Mouse (Mus musculus) CH12.LX (cell line): ENCODE results near the gene Kif1bp. TPM values are rescaled to one million over a fixed set of nuclear protein-coding genes. Genes with fewer than 3 reads are reported as not detected.
A peak's percentile ranks its signal among the peaks of the same experiment; 100 is the strongest.
"Not testable (repeated sequence)": the region's sequence is repeated elsewhere in the genome, so short reads cannot be mapped to it uniquely, and the experiment has no call there.

ENCODE experiments used
- DNase-seq: peaks from one replicate; pipeline ENCODE4 v3.0.0-alpha.2; 2013; ENCODE audit errors: extremely low read depth
- H3K27ac ChIP-seq: 2 replicates; pipeline ENCODE4 v1.5.1; 2012; ENCODE audit warnings: low read depth, mild to moderate bottlenecking, control low read depth, moderate library complexity; ENCODE audit not compliant: insufficient read depth
- H3K27me3 ChIP-seq: replicated peaks from 2 replicates; pipeline ENCODE3; 2012; ENCODE audit warnings: inconsistent platforms
- H3K36me3 ChIP-seq, 2 experiments: replicated peaks in 1 of 2; 2 replicates each; pipeline versions ENCODE3 to v1.6.1; 2012; ENCODE audit warnings: inconsistent platforms in 1 of 2, low read length in 1 of 2, mild to moderate bottlenecking in 1 of 2, mixed read lengths in 1 of 2, moderate library complexity in 1 of 2; ENCODE audit not compliant: control insufficient read depth in 1 of 2, insufficient read depth in 1 of 2
- H3K4me1 ChIP-seq, 2 experiments: 2 replicates each; pipeline ENCODE4 v1.6.1; 2012; ENCODE audit warnings: inconsistent platforms in 1 of 2, moderate library complexity in 1 of 2; ENCODE audit not compliant: insufficient read depth in 2 of 2, control insufficient read depth in 1 of 2
- H3K4me2 ChIP-seq: 2 replicates; pipeline ENCODE4 v1.6.1; 2012; ENCODE audit warnings: low read depth, mild to moderate bottlenecking, control low read depth; ENCODE audit not compliant: poor library complexity, insufficient read depth, severe bottlenecking
- H3K4me3 ChIP-seq, 3 experiments: fragments of 150-350 bp in 1 of 3; sonication (generic) in 1 of 3; replicated peaks in 1 of 3; 2 replicates each; pipeline versions ENCODE3 to v1.5.1; 2011 to 2012; ENCODE audit warnings: low read depth in 2 of 3, low read length in 2 of 3, mild to moderate bottlenecking in 2 of 3, moderate library complexity in 2 of 3, control low read depth in 1 of 3, improper control_type of control experiment in 1 of 3, inconsistent platforms in 1 of 3, mixed read lengths in 1 of 3; ENCODE audit not compliant: poor library complexity in 1 of 3
- H3K79me2 ChIP-seq: replicated peaks from 2 replicates; pipeline ENCODE4 v1.6.1; 2012; ENCODE audit warnings: mild to moderate bottlenecking, moderate library complexity; ENCODE audit not compliant: control insufficient read depth, poor library complexity, insufficient read depth, severe bottlenecking; ENCODE audit errors: extremely low read depth
- H3K9ac ChIP-seq: 2 replicates; pipeline ENCODE4 v1.6.1; 2012; ENCODE audit warnings: low read depth, mild to moderate bottlenecking, control low read depth, moderate library complexity; ENCODE audit not compliant: insufficient read depth
- H3K9me3 ChIP-seq: replicated peaks from 2 replicates; pipeline ENCODE3; 2012; ENCODE audit warnings: low read length, inconsistent platforms, mixed read lengths
- BHLHE40 ChIP-seq: IDR thresholded peaks from 2 replicates; pipeline ENCODE4 v1.6.1; 2011; ENCODE audit warnings: mild to moderate bottlenecking, low read depth, low read length, improper control_type of control experiment
- CHD1 ChIP-seq: IDR thresholded peaks from 2 replicates; pipeline ENCODE4 v1.6.1; 2012; ENCODE audit warnings: low read depth, low read length, improper control_type of control experiment, inconsistent platforms
- CHD2 ChIP-seq: IDR thresholded peaks from 2 replicates; pipeline ENCODE4 v1.6.1; 2011; ENCODE audit warnings: low read length, improper control_type of control experiment
- CTCF ChIP-seq, 2 experiments: IDR thresholded peaks in 1 of 2; conservative IDR thresholded peaks in 1 of 2; 2 replicates each; pipeline ENCODE4 v1.5.1; 2011 to 2012; ENCODE audit warnings: low read depth in 2 of 2, low read length in 2 of 2, improper control_type of control experiment in 1 of 2, inconsistent platforms in 1 of 2, mild to moderate bottlenecking in 1 of 2, moderate library complexity in 1 of 2
- E2F4 ChIP-seq: IDR thresholded peaks from 2 replicates; pipeline ENCODE4 v1.6.1; 2011; ENCODE audit warnings: low read depth, low read length, improper control_type of control experiment; ENCODE audit not compliant: insufficient replicate concordance
- EP300 ChIP-seq: IDR thresholded peaks from 2 replicates; pipeline ENCODE4 v1.6.1; 2011; ENCODE audit warnings: low read length, improper control_type of control experiment
- HCFC1 ChIP-seq: IDR thresholded peaks from 2 replicates; pipeline ENCODE4 v1.6.1; 2012; ENCODE audit warnings: low read depth, mild to moderate bottlenecking, inconsistent platforms, low read length, improper control_type of control experiment
- JUN ChIP-seq: IDR thresholded peaks from 2 replicates; pipeline ENCODE4 v1.6.1; 2011; ENCODE audit warnings: low read depth, mild to moderate bottlenecking, low read length, improper control_type of control experiment, moderate library complexity; ENCODE audit not compliant: insufficient read depth
- JUND ChIP-seq: conservative IDR thresholded peaks from 2 replicates; pipeline ENCODE4 v1.6.1; 2011; ENCODE audit warnings: low read depth, low read length, improper control_type of control experiment
- MAFK ChIP-seq: IDR thresholded peaks from 2 replicates; pipeline ENCODE4 v1.6.1; 2011; ENCODE audit warnings: low read length, improper control_type of control experiment; ENCODE audit not compliant: insufficient replicate concordance
- MAZ ChIP-seq: IDR thresholded peaks from 2 replicates; pipeline ENCODE4 v1.6.1; 2012; ENCODE audit warnings: low read depth, mild to moderate bottlenecking, inconsistent platforms, low read length, improper control_type of control experiment, moderate library complexity
- MEF2A ChIP-seq: IDR thresholded peaks from 2 replicates; pipeline ENCODE4 v1.6.1; 2014; ENCODE audit warnings: low read depth, mild to moderate bottlenecking, inconsistent platforms, low read length, improper control_type of control experiment, borderline replicate concordance
- MYC ChIP-seq: IDR thresholded peaks from 2 replicates; pipeline ENCODE4 v1.6.1; 2011; ENCODE audit warnings: low read depth, mild to moderate bottlenecking, improper control_type of control experiment, low read length
- NELFE ChIP-seq: IDR thresholded peaks from 2 replicates; pipeline ENCODE4 v1.6.1; 2011; ENCODE audit warnings: low read depth, low read length, improper control_type of control experiment
- PAX5 ChIP-seq: IDR thresholded peaks from 2 replicates; pipeline ENCODE4 v1.6.1; 2012; ENCODE audit warnings: low read length, inconsistent platforms, mixed read lengths
- POLR2A ChIP-seq: IDR thresholded peaks from 2 replicates; pipeline ENCODE4 v1.6.1; 2011; ENCODE audit warnings: low read depth, mild to moderate bottlenecking, improper control_type of control experiment, low read length
- RAD21 ChIP-seq: IDR thresholded peaks from 2 replicates; pipeline ENCODE4 v1.6.1; 2011; ENCODE audit warnings: low read depth, mild to moderate bottlenecking, low read length, improper control_type of control experiment, moderate library complexity
- RCOR1 ChIP-seq: conservative IDR thresholded peaks from 2 replicates; pipeline ENCODE4 v1.6.1; 2012; ENCODE audit warnings: low read depth, mild to moderate bottlenecking, inconsistent platforms, low read length, improper control_type of control experiment
- SIN3A ChIP-seq: IDR thresholded peaks from 2 replicates; pipeline ENCODE4 v1.6.1; 2012; ENCODE audit warnings: low read length, improper control_type of control experiment, inconsistent platforms
- USF1 ChIP-seq: IDR thresholded peaks from 2 replicates; pipeline ENCODE4 v1.6.1; 2014; ENCODE audit warnings: low read depth, mild to moderate bottlenecking, inconsistent platforms, low read length, improper control_type of control experiment
- USF2 ChIP-seq: conservative IDR thresholded peaks from 2 replicates; pipeline ENCODE4 v1.6.1; 2011; ENCODE audit warnings: low read depth, low read length, improper control_type of control experiment
- ZC3H11A ChIP-seq: IDR thresholded peaks from 2 replicates; pipeline ENCODE4 v1.6.1; 2012; ENCODE audit warnings: low read depth, mild to moderate bottlenecking, inconsistent platforms, low read length, improper control_type of control experiment
- ZKSCAN1 ChIP-seq: IDR thresholded peaks from 2 replicates; pipeline ENCODE4 v1.6.1; 2012; ENCODE audit warnings: low read depth, inconsistent platforms, low read length, improper control_type of control experiment, borderline replicate concordance
- ZMIZ1 ChIP-seq: IDR thresholded peaks from 2 replicates; pipeline ENCODE4 v1.6.1; 2012; ENCODE audit warnings: low read depth, mild to moderate bottlenecking, inconsistent platforms, low read length, improper control_type of control experiment
- ZNF384 ChIP-seq: IDR thresholded peaks from 2 replicates; pipeline ENCODE4 v1.6.1; 2012; ENCODE audit warnings: low read depth, low read length, improper control_type of control experiment, inconsistent platforms
- dilution Hi-C: fragments of 300-500 bp; cut with MboI; formaldehyde crosslinking; loops from 2 replicates; pipeline ENCODE4 v1.14.3; 2020; ENCODE audit warnings: low sequenced_read_pairs; ENCODE audit not compliant: extremely low pct_unique_long_range_greater_than_20kb, extremely low pct_ligation_motif_present
- in situ Hi-C: fragments of 300-500 bp; cut with MboI; formaldehyde crosslinking; loops from 3 replicates; pipeline ENCODE4 v1.14.3; 2019; ENCODE audit warnings: low sequenced_read_pairs, low pct_ligation_motif_present, low pct_unique_long_range_greater_than_20kb, mixed read lengths
- polyA plus RNA-seq: library from polyadenylated mRNA; unstranded; fragments of >175 nt; gene quantifications from 2 replicates; pipeline ENCODE4 v1.2.1, GENCODE M21; 2012; ENCODE audit warnings: low read depth; ENCODE audit not compliant: insufficient read length
- total RNA-seq, 2 experiments: library from RNA; depleted of rRNA; stranded (reverse); fragments of 300-350 nt in 1 of 2; fragments of >200 nt in 1 of 2; gene quantifications; 2 replicates each; pipeline ENCODE4 v1.2.3; 2012 to 2014

Kif1bp gene
- total and polyA plus RNA-seq, 3 experiments, result 12.9 to 23.1 (median 15.3) TPM

DNA sequence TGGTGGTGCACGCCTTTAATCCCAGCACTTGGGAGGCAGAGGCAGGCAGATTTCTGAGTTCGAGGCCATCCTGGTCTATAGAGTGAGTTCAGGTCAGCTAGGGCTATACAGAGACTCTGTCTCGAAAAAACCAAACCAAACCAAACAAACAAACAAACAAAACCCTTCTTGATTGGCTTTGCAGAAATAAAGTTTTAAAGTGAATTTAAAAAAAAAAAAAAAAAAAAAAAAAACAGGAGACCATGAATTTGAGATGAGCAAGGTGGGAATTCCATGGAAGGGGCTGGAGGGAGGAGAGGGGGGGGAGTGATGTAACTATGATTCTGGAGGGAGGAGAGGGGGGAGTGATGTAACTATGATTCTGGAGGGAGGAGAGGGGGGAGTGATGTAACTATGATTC, 21.1 kb upstream of the Kif1bp start:
- H3K79me2 ChIP-seq, result peaks cover 74% of the 10 kb centered on the region
- H3K4me2 ChIP-seq, result not testable (repeated sequence)

DNA sequence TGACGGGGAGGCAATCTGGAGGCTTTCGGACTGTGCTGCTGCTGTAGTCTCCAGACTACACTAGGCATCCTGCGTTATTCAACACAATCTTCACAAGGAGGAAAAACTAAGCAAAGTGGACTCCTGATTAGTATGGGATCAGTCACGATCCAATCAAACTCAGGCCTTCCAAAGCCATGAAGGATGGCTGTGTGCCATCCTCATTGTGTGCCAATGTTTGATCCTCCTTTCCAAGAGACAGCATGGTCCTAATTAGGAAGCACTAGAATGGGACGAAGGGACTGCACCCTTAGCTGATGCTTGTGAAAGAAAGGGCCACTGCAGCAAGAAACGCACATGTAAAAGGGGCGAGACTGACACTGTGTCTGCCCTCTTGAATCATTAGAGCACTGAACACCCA, 14.2 kb upstream of the Kif1bp start:
- H3K27ac ChIP-seq, result no peak overlapping the region
- TF ChIP-seq CTCF (conservative IDR thresholded peaks at IDR 0.05 in 1 of 2, IDR thresholded peaks at IDR 0.05 in 1 of 2; ENCODE audit: low read depth in 2 of 2, low read length in 2 of 2) (no peak), USF1 (no peak), EP300 (no peak), RCOR1 (no peak), ZC3H11A (no peak), MEF2A (no peak), E2F4 (no peak), HCFC1 (no peak), MAZ (no peak), JUND (no peak), MAFK (no peak), USF2 (no peak), RAD21 (no peak)
- peaks cover 2 to 21% of the 10 kb centered on the region in 2 experiments for H3K4me1 ChIP-seq
- H3K4me3 ChIP-seq, result no peak overlapping the region
- H3K79me2 ChIP-seq, result peaks cover 56% of the 10 kb centered on the region
- no peak overlapping the region for H3K4me2 ChIP-seq
- no peaks in the 10 kb centered on the region for H3K9me3 ChIP-seq
- H3K9ac ChIP-seq, result no peak overlapping the region
- no peak for DNase-seq
- in situ Hi-C loops, result no loop called here
- H3K27me3 ChIP-seq, result no peaks in the 10 kb centered on the region
- dilution Hi-C loops, result no loop called here
- peaks cover 79 to 96% of the 10 kb centered on the region in 2 experiments for H3K36me3 ChIP-seq

More for the DNA sequence above, 21.1 kb upstream of the Kif1bp start:
- peak overlapping the region in 1 of 3 experiments; percentile 95 for H3K4me3 ChIP-seq
- H3K27ac ChIP-seq, DNase-seq, dilution Hi-C loops, in situ Hi-C loops, H3K9me3 ChIP-seq, H3K27me3 ChIP-seq, H3K9ac ChIP-seq: not testable (repeated sequence)
- TF ChIP-seq ZNF384, result peak; percentile 35; the same call in 1 of the 2 replicates
- H3K36me3 ChIP-seq, result peaks cover 36 to 43% of the 10 kb centered on the region in 2 experiments
- H3K4me1 ChIP-seq, result peaks cover 8 to 39% of the 10 kb centered on the region in 2 experiments

DNA sequence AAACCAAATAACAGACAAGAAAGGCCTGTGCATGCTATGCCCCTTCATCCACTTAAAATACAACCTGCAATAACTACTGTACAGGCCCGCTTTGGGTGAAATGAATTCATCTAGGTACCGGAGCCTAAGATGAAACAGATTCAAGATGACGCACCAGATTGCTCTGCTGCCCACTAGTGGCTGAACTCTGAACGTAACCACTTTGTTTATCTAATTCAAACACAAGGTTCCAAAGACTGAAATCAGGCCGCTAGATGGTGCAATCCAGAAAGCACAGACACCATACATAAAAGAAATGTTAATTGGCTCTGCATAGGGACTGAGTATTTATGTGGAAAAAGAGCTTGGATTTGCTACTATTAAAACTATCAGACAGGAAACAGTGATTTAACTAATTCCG, 11.9 kb upstream of the Kif1bp start:
- Histone ChIP-seq H3K27me3 (no peaks in the 10 kb centered on the region), H3K4me1 (0 out of 4 replicates have a peak, but pooled peaks cover 0 to 6% of the 10 kb centered on the region in 2 experiments), H3K79me2 (peaks cover 33% of the 10 kb centered on the region), H3K36me3 (peaks cover 82 to 97% of the 10 kb centered on the region in 2 experiments), H3K4me2 (no peak overlapping the region), H3K9me3 (no peaks in the 10 kb centered on the region), H3K9ac (no peak overlapping the region), H3K27ac (no peak overlapping the region), H3K4me3 (no peak overlapping the region)
- DNase-seq, result peak; percentile 89
- in situ Hi-C loops, result no loop called here
- dilution Hi-C loops, result no loop called here
- TF ChIP-seq RAD21 (peak; percentile 25), RCOR1 (no peak), EP300 (no peak), USF2 (no peak), JUND (no peak; the same call in 1 of the 2 replicates), MYC (no peak), ZMIZ1 (no peak), ZC3H11A (no peak), POLR2A (no peak; the same call in none of the 2 replicates), CHD2 (no peak), MAFK (no peak), JUN (no peak), E2F4 (no peak), PAX5 (no peak), ZKSCAN1 (no peak), SIN3A (0 out of 2 replicates have a peak, but pooled peaks have one; percentile 39), CHD1 (no peak), HCFC1 (no peak), NELFE (peak; percentile 24; the same call in 1 of the 2 replicates), USF1 (no peak), BHLHE40 (no peak), CTCF (conservative IDR thresholded peaks at IDR 0.05 in 1 of 2, IDR thresholded peaks at IDR 0.05 in 1 of 2; ENCODE audit: low read depth in 2 of 2, low read length in 2 of 2) (peak; percentile 93 to 97)
